Mouse (Mus musculus): ENCODE results near the gene Sema5a.

Sema5a gene

DNA sequence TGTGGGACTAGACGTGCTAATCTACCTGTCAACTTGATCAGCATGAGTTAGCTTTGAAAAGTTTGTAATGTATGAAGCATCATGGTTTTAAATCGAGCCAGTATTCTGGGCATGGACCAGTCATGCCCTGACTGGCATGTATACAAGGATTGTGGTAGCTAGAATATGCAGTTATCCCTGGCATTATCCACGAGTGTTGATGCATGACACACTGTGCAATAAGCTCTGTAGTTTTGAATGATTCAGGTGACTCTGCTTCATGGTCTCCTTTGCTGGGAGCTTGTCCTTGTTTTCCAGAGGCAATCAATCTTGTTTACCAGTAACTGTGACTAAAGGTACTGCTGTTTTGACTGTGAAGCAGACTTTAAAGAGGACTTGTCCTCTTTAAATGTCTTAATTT, 293.5 kb downstream of the Sema5a start:
- DNase-seq (ENCODE audit: extremely low spot score, low spot score), result no peak

DNA sequence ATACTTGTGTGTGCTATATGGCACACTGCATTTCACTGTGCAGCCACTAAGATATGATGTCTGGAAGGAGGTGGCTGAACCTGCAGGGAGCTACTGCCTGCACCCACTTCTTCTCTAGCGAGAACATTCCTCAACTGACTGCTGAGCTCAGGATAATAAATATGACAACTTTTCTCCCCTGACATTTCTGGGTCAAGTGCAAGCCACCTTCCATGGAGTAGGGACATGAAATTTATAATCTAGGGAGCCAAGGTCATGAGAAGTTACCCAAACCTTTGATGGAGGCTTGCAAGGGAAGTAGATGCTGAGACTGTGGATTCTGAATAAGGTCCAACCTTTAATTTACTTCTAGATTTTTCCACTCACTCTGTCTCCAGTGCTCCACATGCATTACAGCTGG, 298.1 kb downstream of the Sema5a start:
- no peak for DNase-seq (ENCODE audit: extremely low spot score, low spot score)

- DNase-seq (ENCODE audit: extremely low spot score, low spot score), result no peak
Measured at GRCm38 (mm10) chr15:32543181-32543580, 298.6 kb downstream of the Sema5a start.

- no peak for DNase-seq (ENCODE audit: extremely low spot score, low spot score)
Measured at GRCm38 (mm10) chr15:32545455-32545854, 300.8 kb downstream of the Sema5a start.

GRCm38 (mm10) chr15:32546746-32547145, 302.1 kb downstream of the Sema5a start:
- DNase-seq (ENCODE audit: extremely low spot score, low spot score), result no peak

GRCm38 (mm10) chr15:32558925-32559324, 314.3 kb downstream of the Sema5a start:
- no peak for DNase-seq (ENCODE audit: extremely low spot score, low spot score)

DNA sequence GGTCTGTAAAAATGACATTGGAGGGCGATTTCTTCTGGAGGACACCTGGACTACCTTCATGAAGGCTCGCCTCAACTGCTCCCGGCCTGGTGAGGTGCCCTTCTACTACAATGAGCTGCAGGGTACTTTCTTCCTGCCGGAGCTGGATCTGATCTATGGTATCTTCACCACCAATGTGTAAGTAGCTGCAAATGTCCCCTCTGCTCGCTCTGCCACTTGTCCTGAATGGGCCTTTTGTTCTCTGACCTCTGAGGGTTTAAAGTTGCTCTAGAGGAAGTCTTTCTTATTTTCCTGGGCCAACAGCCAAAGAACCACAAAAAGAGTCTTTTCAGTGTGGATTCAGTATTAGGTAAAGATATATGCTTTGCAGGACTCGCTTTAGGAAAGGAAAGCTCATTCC, 318.0 kb downstream of the Sema5a start:
- DNase-seq (ENCODE audit: extremely low spot score, low spot score), result no peak

DNA sequence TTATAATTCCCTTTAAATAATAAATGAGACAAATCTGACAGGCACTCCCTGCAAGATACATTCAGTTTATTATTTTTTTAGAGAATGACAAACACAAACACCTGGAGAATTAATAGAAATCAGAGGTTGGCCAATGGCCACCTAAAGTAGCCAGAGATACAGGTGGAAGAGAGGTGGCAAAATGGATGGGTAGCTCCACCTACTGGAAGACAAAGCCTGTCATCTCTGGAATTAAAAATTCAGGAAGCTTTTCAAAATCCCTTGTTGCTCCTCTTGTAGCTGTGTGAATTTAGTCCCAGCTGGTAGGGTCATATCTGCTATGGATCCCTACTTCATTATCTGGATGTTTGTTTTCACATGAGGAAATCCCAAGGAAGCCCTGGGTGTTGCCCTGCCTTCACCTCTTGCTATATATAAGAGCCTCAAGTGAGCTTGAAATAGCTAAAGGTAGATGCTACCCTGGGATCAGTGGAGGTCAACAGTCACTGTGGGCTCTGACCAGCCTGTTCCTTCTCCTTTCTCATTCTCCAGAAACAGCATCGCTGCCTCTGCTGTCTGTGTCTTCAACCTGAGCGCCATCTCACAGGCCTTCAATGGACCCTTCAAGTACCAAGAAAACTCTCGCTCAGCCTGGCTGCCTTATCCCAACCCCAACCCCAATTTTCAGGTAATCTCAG, 323.7 kb downstream of the Sema5a start:
- DNase-seq (ENCODE audit: extremely low spot score, low spot score), result no peak

GRCm38 (mm10) chr15:32568858-32569387, 324.3 kb downstream of the Sema5a start:
- DNase-seq (ENCODE audit: extremely low spot score, low spot score), result no peak

DNA sequence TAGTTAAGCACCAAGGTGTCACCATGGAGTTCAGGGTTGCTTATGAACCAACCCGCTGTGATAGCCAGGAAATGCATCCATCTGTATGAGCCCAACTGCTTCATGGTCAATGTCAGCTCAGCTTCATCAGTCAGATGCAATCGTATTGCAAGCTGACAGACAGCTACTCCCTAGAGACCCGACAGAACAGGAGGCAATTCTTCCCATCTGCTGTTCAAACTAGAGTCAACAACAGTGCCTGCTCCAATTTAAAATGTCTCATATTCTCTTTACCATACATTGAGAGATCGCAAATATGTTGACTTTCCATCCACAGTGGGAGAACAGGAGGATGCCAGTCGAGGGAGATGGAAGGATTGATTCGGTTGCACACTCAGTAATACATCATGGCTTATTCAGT, 329.7 kb downstream of the Sema5a start:
- DNase-seq (ENCODE audit: extremely low spot score, low spot score), result no peak

DNA sequence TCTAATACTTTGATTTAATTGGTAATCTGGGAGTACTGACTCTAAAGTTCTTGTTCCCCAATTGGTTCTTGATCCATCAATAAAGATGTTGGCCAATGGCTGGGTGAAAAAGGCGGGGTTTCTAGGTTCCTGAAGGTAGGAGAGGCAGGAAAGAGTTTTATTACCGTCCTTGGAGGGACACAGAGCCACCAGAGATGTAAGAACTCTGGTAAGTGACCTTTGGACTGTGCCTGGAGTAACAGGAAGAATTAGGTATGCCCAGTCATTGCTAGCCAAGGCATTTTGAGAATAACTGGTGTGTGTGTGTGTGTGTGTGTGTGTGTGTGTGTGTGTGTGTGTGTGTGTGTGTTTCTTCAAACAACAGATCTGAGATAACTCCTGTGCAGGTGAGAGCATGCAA, 330.6 kb downstream of the Sema5a start:
- DNase-seq (ENCODE audit: extremely low spot score, low spot score), result no peak

DNA sequence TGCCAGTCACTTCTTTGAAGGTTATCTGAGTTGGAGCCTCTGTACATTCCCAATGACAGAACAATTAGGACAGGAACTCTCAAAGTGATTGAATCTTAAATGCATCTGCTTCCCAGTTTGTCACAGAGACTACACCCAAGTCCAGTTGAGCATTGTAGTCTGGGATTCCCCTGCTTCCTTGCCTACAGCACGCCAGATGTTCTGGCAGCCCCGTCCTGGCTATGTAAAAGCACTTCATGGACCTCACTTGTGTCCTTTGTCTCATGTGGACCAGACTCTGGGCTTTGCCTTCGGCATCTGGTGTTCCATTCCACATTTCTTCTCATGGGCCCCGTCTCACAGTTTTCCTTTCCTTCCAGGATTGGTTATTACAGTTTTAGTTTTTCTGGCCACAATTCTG, 334.7 kb downstream of the Sema5a start:
- DNase-seq (ENCODE audit: extremely low spot score, low spot score), result no peak

GRCm38 (mm10) chr15:32590641-32591040, 346.0 kb downstream of the Sema5a start:
- DNase-seq (ENCODE audit: extremely low spot score, low spot score), result no peak

DNA sequence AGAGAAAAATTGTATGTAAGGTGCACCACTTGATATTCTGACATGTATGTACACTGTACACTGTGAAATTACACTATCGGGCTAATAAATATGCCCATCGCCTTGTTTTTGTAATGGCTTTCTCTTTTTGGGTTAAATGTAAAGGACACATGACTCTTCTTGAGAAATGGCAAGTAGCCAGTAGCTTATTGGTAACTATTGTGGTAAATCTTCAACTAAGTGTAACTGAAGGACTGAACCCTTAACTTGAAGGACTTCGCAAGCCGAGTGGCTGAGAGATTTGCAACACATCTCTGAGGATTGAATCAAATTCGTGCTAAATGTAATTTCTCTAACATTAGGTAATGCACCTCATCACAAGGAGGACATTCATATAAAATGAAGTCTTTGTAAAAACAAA, 349.1 kb downstream of the Sema5a start:
- DNase-seq (ENCODE audit: extremely low spot score, low spot score), result no peak

- DNase-seq (ENCODE audit: extremely low spot score, low spot score), result no peak
Measured at GRCm38 (mm10) chr15:32596574-32596973, 352.0 kb downstream of the Sema5a start.

GRCm38 (mm10) chr15:32597189-32597588, 352.6 kb downstream of the Sema5a start:
- no peak for DNase-seq (ENCODE audit: extremely low spot score, low spot score)

- no peak for DNase-seq (ENCODE audit: extremely low spot score, low spot score)
Measured at GRCm38 (mm10) chr15:32607236-32607635, 362.6 kb downstream of the Sema5a start.

GRCm38 (mm10) chr15:32610776-32611175, 366.2 kb downstream of the Sema5a start:
- DNase-seq (ENCODE audit: extremely low spot score, low spot score), result no peak

GRCm38 (mm10) chr15:32611201-32611600, 366.6 kb downstream of the Sema5a start:
- no peak for DNase-seq (ENCODE audit: extremely low spot score, low spot score)

DNA sequence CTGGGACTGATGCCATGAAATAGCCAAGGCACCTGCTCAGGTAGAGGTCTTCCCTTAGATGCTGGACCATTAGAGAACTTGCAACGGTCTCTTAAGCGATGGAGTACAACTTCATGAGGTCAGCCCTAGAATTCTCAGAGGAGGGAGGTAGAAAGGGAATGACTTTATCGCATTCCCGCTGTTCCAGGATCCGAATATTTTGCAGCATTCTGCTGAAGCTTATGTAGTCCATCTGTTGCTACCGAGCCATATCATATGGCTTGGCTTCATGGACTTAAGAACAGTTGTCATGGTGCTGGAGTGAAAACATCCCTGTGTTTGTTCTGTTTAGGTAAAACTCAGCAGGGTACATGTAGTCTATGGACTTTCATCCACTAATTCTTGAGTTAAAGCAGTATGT, 369.1 kb downstream of the Sema5a start:
- no peak for DNase-seq (ENCODE audit: extremely low spot score, low spot score)

GRCm38 (mm10) chr15:32615773-32616172, 371.2 kb downstream of the Sema5a start:
- DNase-seq (ENCODE audit: extremely low spot score, low spot score), result no peak

GRCm38 (mm10) chr15:32619199-32619598, 374.6 kb downstream of the Sema5a start:
- DNase-seq (ENCODE audit: extremely low spot score, low spot score), result no peak

DNA sequence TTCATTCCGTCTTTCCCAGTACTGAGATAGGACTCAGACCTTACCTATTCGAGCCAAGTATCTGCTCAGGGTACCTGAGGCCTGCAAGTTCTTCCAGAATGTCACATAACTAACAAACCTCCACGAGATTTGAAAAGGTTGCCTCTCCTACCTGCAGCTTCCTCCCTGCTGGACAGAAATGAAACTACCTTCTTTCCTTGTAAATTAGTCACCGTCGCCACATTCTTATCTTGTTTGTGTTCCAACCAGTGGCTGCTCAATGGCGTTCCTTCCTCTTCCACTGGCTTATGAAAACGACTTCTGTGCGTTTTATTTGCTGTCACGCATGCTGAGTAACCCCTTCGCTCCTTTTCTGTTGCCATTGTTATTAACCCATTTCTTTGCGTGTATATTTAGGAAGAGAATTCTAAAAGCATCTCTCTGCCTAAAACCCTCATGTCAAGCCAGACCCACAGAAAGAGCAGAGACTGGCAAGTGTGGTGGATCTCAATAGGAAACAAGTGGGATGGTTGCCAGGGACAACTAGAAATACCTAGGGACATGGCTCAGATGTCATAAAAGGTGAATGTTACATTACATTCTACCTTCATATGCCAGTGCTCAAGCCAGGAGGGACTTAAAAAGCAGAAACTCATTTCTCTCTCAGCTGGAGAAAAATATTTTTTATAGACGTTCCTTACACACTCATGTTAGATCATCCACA, 378.6 kb downstream of the Sema5a start:
- no peak for DNase-seq (ENCODE audit: extremely low spot score, low spot score)

Measured in neural tube, embryonic 10.5 days (tissue).